Mouse (Mus musculus) spleen, adult 2 months (tissue): ENCODE results near the gene Alpi. TPM values are rescaled to one million over a fixed set of nuclear protein-coding genes. Genes with fewer than 3 reads are reported as not detected.

ENCODE experiments used
- DNase-seq, 2 experiments: peaks; one replicate each; pipeline versions ENCODE4 v3.0.0 to v3.0.0-alpha.2; 2012 to 2021; ENCODE audit warnings: low spot score in 2 of 2, low read depth in 1 of 2
- H3K27ac ChIP-seq: fragments of 200-500 bp; 2 replicates; pipeline ENCODE4 v1.5.1; 2012; ENCODE audit warnings: low read length, inconsistent platforms; ENCODE audit not compliant: insufficient read depth
- H3K27me3 ChIP-seq: fragments of 200-500 bp; 2 replicates; pipeline ENCODE4 v1.6.1; 2012; ENCODE audit warnings: mild to moderate bottlenecking, moderate library complexity, low read length, inconsistent platforms; ENCODE audit not compliant: control insufficient read depth, insufficient read depth
- H3K36me3 ChIP-seq: fragments of 200-500 bp; 2 replicates; pipeline ENCODE4 v1.6.1; 2012; ENCODE audit warnings: mild to moderate bottlenecking, low read length, inconsistent platforms; ENCODE audit not compliant: control insufficient read depth, insufficient read depth
- H3K4me1 ChIP-seq: fragments of 200-500 bp; 2 replicates; pipeline ENCODE4 v1.6.1; 2011; ENCODE audit warnings: inconsistent platforms; ENCODE audit not compliant: control insufficient read depth, insufficient read depth, insufficient read length
- H3K4me3 ChIP-seq: fragments of 200-500 bp; 2 replicates; pipeline ENCODE4 v1.5.1; 2011; ENCODE audit warnings: mild to moderate bottlenecking, inconsistent platforms; ENCODE audit not compliant: insufficient read depth, insufficient read length; ENCODE audit errors: extremely low read depth
- CTCF ChIP-seq: fragments of 200-500 bp; IDR thresholded peaks from 2 replicates; pipeline ENCODE4 v1.5.1; 2011; ENCODE audit warnings: mild to moderate bottlenecking, inconsistent platforms; ENCODE audit not compliant: insufficient read depth, insufficient read length, insufficient replicate concordance; ENCODE audit errors: extremely low read depth
- POLR2A ChIP-seq: fragments of 200-500 bp; IDR thresholded peaks from 2 replicates; pipeline ENCODE4 v1.6.1; 2011; ENCODE audit warnings: low read depth, low read length, inconsistent platforms
- WGBS: fragments of 180-500 bp; shearing (Covaris S2); methylation state at CpG from one replicate; pipeline ENCODE4 v1.1.7; 2018; 5-methylcytosine and 5-hydroxymethylcytosine counted together
- polyA plus RNA-seq: library from polyadenylated mRNA; depleted of rRNA; stranded (reverse); fragments of >200 nt; gene quantifications from 2 replicates; pipeline ENCODE4 v1.2.3, GENCODE M21; 2012

The Alpi gene
- polyA plus RNA-seq, 1 experiment: not detected

DNA sequence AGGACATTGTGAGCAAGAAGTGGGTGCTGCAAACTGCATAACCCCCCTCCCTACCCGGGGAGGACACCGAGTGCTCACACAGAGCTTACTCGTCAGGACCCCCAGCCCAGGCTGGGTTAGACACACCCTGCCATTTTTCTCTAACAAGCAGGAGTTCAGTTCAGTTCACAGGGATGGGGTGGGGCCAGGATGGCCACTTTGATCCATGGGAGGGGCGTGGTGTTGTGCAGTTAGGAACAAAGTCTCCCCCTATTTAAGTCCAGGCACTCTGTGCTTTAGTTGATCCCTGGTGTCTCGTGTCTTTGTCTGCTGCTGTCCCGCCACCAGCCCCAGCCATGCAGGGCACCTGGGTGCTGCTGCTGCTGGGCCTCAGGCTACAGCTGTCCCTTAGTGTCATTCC is 23.3 kb upstream of the Alpi start, which contains the start of gene Akp3:
Akp3 (plus strand) TSS at position 301 of the 400 bp plus-strand sequence.
- no peak within 1 kb of the TSS for H3K4me3 ChIP-seq
- H3K4me1 ChIP-seq: no peaks in the 10 kb centered on the region; the same call in 1 of the 2 replicates
- no peaks in the 10 kb centered on the region for H3K36me3 ChIP-seq
- WGBS: 86% methylated on average over 6 of the region's 6 CpGs
- no peak within 1 kb of the TSS for H3K27ac ChIP-seq
- no peak for DNase-seq
- TF ChIP-seq CTCF (no peak), POLR2A (no peak)
- H3K27me3 ChIP-seq: no peaks in the 10 kb centered on the region

DNA sequence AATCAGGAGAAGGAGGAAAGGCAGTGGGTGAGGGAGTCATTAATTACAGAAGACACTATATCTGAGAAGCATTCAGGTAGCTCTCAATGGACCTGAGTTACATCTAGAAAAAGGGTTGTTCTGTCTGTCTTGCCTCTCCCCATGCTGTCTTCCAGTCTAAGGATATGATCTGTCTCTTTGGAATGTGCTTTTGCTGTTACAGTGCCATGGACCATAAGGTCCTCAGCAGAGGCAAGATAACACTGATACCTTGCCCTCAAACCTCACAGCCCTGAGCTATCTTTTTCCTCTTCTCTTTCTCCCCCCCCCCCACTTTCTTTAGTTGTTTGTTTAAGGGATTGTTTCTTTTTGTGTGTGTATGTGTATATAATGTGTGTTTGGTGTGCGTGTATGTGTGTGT is 13.4 kb upstream of the Alpi start:
- no peaks in the 10 kb centered on the region for H3K27me3 ChIP-seq
- 78% methylated on average over 1 of the region's 1 CpGs for WGBS
- H3K27ac ChIP-seq: no peak overlapping the region
- no peak overlapping the region for H3K4me3 ChIP-seq
- TF ChIP-seq POLR2A: no peak
- no peak for TF ChIP-seq CTCF
- H3K4me1 ChIP-seq: no peaks in the 10 kb centered on the region
- H3K36me3 ChIP-seq: no peaks in the 10 kb centered on the region
- no peak for DNase-seq

DNA sequence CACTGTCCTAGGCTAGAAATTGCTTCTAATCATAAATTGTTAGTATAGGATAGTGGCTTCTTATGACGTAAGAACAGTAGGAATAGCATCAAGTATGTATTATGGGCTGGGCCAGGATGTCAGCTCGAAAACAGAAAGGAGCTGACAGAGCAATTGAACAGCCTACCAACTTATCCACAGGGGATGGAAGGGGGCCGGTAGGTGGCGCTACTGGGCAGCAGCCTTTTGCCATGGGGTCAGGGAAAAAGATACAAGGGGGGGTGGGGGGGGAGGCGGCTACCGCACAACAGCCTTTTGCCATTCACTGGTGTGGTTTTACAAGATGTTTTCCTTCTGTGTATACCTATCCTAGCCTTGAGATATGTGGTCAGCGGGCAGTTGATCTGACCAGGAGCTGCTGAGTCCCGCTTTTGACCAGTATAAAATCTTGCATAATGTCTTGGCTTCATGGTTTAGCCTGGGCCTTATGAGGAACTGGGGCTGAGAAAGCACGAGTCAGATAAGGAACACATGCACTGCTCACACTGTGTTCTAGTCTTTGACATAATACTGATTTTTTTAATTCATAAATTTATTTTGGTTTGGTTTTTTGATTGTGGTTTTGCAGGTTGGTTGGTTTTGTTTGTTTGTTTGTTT is 10.4 kb upstream of the Alpi start:
- Histone ChIP-seq H3K36me3 (no peaks in the 10 kb centered on the region), H3K4me1 (no peaks in the 10 kb centered on the region), H3K27me3 (no peaks in the 10 kb centered on the region), H3K27ac (no peak overlapping the region), H3K4me3 (no peak overlapping the region)
- DNase-seq: no peak
- 50% methylated on average over 9 of the region's 9 CpGs for WGBS
- TF ChIP-seq POLR2A (no peak), CTCF (no peak)

DNA sequence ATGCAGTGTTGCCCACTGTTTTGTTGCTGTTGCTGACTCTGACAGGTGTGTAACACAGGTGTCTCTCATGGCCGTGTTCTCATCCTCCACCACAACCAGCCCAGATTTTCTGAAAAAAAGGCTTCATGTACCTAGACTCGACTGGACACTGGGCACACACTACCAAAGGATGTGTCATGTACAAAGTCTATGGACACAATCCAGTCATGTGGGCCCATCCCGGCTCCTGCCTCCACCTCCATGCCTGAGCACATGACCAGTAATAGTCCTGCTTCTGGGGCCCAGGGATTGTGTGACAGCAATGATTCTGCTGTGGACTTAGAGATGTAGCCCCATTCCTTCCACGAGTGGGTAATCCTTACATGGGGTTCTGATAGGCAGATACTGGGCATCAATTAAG is 7.2 kb upstream of the Alpi start:
- 91% methylated on average over 4 of the region's 4 CpGs for WGBS
- no peak overlapping the region for H3K4me3 ChIP-seq
- no peaks in the 10 kb centered on the region for H3K36me3 ChIP-seq
- no peaks in the 10 kb centered on the region for H3K27me3 ChIP-seq
- no peaks in the 10 kb centered on the region for H3K4me1 ChIP-seq
- no peak for TF ChIP-seq POLR2A
- TF ChIP-seq CTCF: no peak
- no peak overlapping the region for H3K27ac ChIP-seq
- DNase-seq: no peak

DNA sequence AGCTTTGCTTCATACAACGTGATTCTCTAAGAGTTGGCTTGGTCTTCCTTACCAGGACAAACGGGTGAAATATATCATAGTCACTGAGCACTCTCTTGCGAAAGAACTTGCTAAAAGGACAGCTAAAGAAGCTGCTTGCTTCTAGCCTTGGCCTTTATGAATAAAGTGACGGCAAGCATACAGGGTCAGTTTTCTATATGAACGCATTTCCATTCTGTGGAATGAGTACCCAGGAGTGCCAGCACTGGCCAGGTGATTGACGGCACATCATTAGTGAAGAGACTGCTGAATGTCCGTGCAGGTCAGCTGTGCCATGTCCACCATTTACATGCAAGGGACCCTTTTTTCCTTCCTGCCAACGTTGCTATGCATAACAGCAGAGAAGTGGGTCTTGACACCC is 5.1 kb upstream of the Alpi start:
- no peak overlapping the region for H3K4me3 ChIP-seq
- H3K4me1 ChIP-seq: no peaks in the 10 kb centered on the region
- 79% methylated on average over 8 of the region's 8 CpGs for WGBS
- TF ChIP-seq POLR2A: no peak
- no peak for TF ChIP-seq CTCF
- H3K36me3 ChIP-seq: no peaks in the 10 kb centered on the region
- no peaks in the 10 kb centered on the region for H3K27me3 ChIP-seq
- no peak overlapping the region for H3K27ac ChIP-seq
- DNase-seq: no peak

DNA sequence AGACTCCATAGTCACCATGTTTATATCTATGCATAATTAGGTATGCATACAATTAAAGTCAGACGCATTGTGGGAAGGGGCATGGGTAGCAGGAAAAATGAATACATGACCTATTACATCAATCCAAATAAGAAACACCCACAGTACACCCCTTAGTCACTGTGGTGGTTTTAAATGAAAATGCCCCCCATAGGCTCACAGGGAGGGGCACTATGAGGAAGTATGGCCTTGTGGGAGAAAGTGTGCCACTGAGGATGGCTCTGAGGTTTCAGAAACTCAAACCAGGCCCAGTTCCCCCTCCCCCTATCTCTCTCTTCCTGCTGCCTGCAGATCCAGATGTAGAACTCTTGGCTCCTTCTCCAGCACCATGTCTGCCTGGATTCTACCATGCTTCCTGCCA is 2.5 kb upstream of the Alpi start:
- DNase-seq: no peak
- WGBS: 79% methylated on average over 1 of the region's 1 CpGs
- no peaks in the 10 kb centered on the region for H3K4me1 ChIP-seq
- no peaks in the 10 kb centered on the region for H3K36me3 ChIP-seq
- H3K27ac ChIP-seq: no peak overlapping the region
- H3K27me3 ChIP-seq: no peaks in the 10 kb centered on the region
- TF ChIP-seq CTCF (no peak), POLR2A (no peak)
- H3K4me3 ChIP-seq: no peak overlapping the region

DNA sequence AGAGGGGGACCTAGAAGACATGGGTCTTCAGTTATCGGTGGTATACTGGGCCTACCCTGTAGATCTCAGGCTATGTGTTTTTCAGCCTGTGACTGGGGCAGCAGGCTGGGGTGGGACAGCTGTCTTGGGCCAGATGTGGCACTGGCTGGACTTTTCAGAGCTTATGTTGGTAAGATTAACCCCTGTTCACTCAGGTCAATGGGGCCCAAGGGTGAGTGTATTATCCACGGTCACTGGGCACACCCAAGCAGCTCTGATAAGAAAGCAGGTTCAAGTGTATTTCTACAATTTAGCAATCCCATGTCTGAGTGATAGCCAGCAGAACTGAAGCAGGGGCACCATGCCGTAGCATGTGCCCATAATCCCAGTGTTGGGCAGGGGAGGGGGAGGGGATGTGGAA is 708 bp upstream of the Alpi start:
- no peak overlapping the region for H3K4me3 ChIP-seq
- WGBS: 83% methylated on average over 3 of the region's 3 CpGs
- H3K27ac ChIP-seq: no peak overlapping the region
- TF ChIP-seq POLR2A (no peak), CTCF (no peak)
- no peaks in the 10 kb centered on the region; the same call in 1 of the 2 replicates for H3K4me1 ChIP-seq
- no peak for DNase-seq
- H3K36me3 ChIP-seq: no peaks in the 10 kb centered on the region
- H3K27me3 ChIP-seq: no peaks in the 10 kb centered on the region
